Mouse (Mus musculus) liver, embryonic 14.5 days (tissue): ENCODE results near the gene Gck. TPM values are rescaled to one million over a fixed set of nuclear protein-coding genes. Genes with fewer than 3 reads are reported as not detected.

Source experiments
- ATAC-seq: fragments of 200-750 bp; cut with Nextera tagmentation; 2 replicates; pipeline ENCODE4 v1.8.0; 2017; ENCODE audit warnings: moderate number of reproducible peaks, mild to moderate bottlenecking, moderate library complexity; ENCODE audit not compliant: insufficient read depth
- DNase-seq, 3 experiments: peaks; one replicate each; pipeline ENCODE4 v3.0.0-alpha.2; 2012 to 2013; ENCODE audit warnings: low read depth in 3 of 3, low spot score in 3 of 3
- H3K27ac ChIP-seq: fragments of 300-500 bp; sonication (generic); 2 replicates; pipeline ENCODE4 v1.5.1; 2014; ENCODE audit warnings: moderate library complexity, mild to moderate bottlenecking, control low read depth, inconsistent platforms
- H3K27me3 ChIP-seq: fragments of 300-500 bp; sonication (generic); 2 replicates; pipeline ENCODE4 v1.6.1; 2014; ENCODE audit warnings: mild to moderate bottlenecking, low read length, moderate library complexity; ENCODE audit not compliant: control insufficient read depth, insufficient read depth
- H3K36me3 ChIP-seq: fragments of 300-500 bp; sonication (generic); replicated peaks from 2 replicates; pipeline ENCODE4 v1.6.1; 2014; ENCODE audit warnings: low read depth; ENCODE audit not compliant: control insufficient read depth, insufficient read depth
- H3K4me1 ChIP-seq, 2 experiments: fragments of 200-500 bp in 1 of 2; fragments of 300-500 bp in 1 of 2; sonication (generic) in 1 of 2; replicated peaks; 2 replicates each; pipeline ENCODE4 v1.6.1; 2012 to 2014; ENCODE audit warnings: antibody characterized with exemption in 1 of 2, inconsistent platforms in 1 of 2, low read length in 1 of 2; ENCODE audit not compliant: control insufficient read depth in 2 of 2, insufficient read depth in 2 of 2
- H3K4me2 ChIP-seq: fragments of 300-500 bp; sonication (generic); 2 replicates; pipeline ENCODE4 v1.6.1; 2014; ENCODE audit warnings: low read depth, mild to moderate bottlenecking, control low read depth, moderate library complexity
- H3K4me3 ChIP-seq, 2 experiments: fragments of 200-500 bp in 1 of 2; fragments of 300-500 bp in 1 of 2; sonication (generic) in 1 of 2; 2 replicates each; pipeline ENCODE4 v1.5.1; 2012 to 2014; ENCODE audit warnings: low read depth in 2 of 2, low read length in 2 of 2, mild to moderate bottlenecking in 2 of 2, control low read depth in 1 of 2, inconsistent platforms in 1 of 2, moderate library complexity in 1 of 2; ENCODE audit not compliant: insufficient read depth in 1 of 2
- H3K9ac ChIP-seq: fragments of 300-500 bp; sonication (generic); replicated peaks from 2 replicates; pipeline ENCODE4 v1.6.1; 2014; ENCODE audit warnings: mild to moderate bottlenecking, control low read depth, moderate library complexity
- H3K9me3 ChIP-seq: fragments of 300-500 bp; sonication (generic); 2 replicates; pipeline ENCODE4 v1.6.1; 2016; ENCODE audit warnings: low read length, mixed read lengths; ENCODE audit not compliant: control insufficient read depth
- CTCF ChIP-seq: IDR thresholded peaks from 2 replicates; pipeline ENCODE4 v1.5.1; 2016; ENCODE audit warnings: antibody characterized with exemption, low read depth, control low read depth
- EP300 ChIP-seq: IDR thresholded peaks from 2 replicates; pipeline ENCODE4 v1.6.1; 2016; ENCODE audit warnings: antibody characterized with exemption, low read depth
- WGBS: fragments of 180-500 bp; shearing (Covaris S2); extraction: QIAGEN DNeasy Blood & Tissue Kit; methylation state at CpG from one replicate; pipeline ENCODE4 v1.1.7; 2014; ENCODE audit not compliant: insufficient replicate concordance; 5-methylcytosine and 5-hydroxymethylcytosine counted together
- polyA plus RNA-seq, 2 experiments: library from polyadenylated mRNA; depleted of rRNA in 1 of 2; stranded (reverse) in 1 of 2; unstranded in 1 of 2; fragments of >200 nt; fragmentation: Nextera tagmentation in 1 of 2; extraction: Ambion mirVana in 1 of 2; gene quantifications; 2 replicates each; pipeline versions ENCODE4 v1.2.1 to v1.2.3; 2012 to 2014

Gene Gck
- polyA plus RNA-seq, 2 experiments: 0.15 to 0.20 TPM

GRCm38 (mm10) chr11:5990910-5991309 lies 41.0 kb upstream of the Gck start:
- peak; percentile 76 for TF ChIP-seq CTCF
- TF ChIP-seq EP300: no peak
- WGBS: 25% methylated on average over 4 of the region's 4 CpGs
- Histone ChIP-seq H3K4me1 (no peaks in the 10 kb centered on the region), H3K4me3 (no peak overlapping the region), H3K4me2 (no peak overlapping the region), H3K27ac (no peak overlapping the region), H3K9ac (no peak overlapping the region), H3K9me3 (no peaks in the 10 kb centered on the region), H3K27me3 (no peaks in the 10 kb centered on the region), H3K36me3 (no peaks in the 10 kb centered on the region)
- no peak for ATAC-seq
- peak in 2 of 3 experiments; percentile 20 to 24 for DNase-seq

GRCm38 (mm10) chr11:5989954-5990593 lies 40.2 kb upstream of the Gck start:
- no peak overlapping the region for H3K4me3 ChIP-seq
- ATAC-seq (no peak), DNase-seq (no peak)
- no peaks in the 10 kb centered on the region for H3K36me3 ChIP-seq
- no peaks in the 10 kb centered on the region for H3K9me3 ChIP-seq
- H3K4me2 ChIP-seq: no peak overlapping the region
- H3K27me3 ChIP-seq: no peaks in the 10 kb centered on the region
- H3K27ac ChIP-seq: no peak overlapping the region
- TF ChIP-seq EP300 (no peak), CTCF (no peak)
- WGBS: 69% methylated on average over 16 of the region's 16 CpGs
- no peaks in the 10 kb centered on the region for H3K4me1 ChIP-seq
- H3K9ac ChIP-seq: no peak overlapping the region

- Histone ChIP-seq H3K36me3 (no peaks in the 10 kb centered on the region), H3K27me3 (no peaks in the 10 kb centered on the region), H3K9ac (no peak overlapping the region), H3K4me2 (no peak overlapping the region), H3K4me3 (no peak overlapping the region), H3K9me3 (no peaks in the 10 kb centered on the region), H3K27ac (no peak overlapping the region), H3K4me1 (no peaks in the 10 kb centered on the region)
- ATAC-seq (no peak), DNase-seq (no peak)
- 55% methylated on average over 10 of the region's 10 CpGs for WGBS
- TF ChIP-seq EP300 (no peak), CTCF (no peak)
Observed at GRCm38 (mm10) chr11:5988126-5988525, 38.2 kb upstream of the Gck start.

GRCm38 (mm10) chr11:5983629-5984028 lies 33.7 kb upstream of the Gck start:
- Histone ChIP-seq H3K9ac (no peak overlapping the region), H3K36me3 (no peaks in the 10 kb centered on the region), H3K27ac (no peak overlapping the region), H3K9me3 (no peaks in the 10 kb centered on the region), H3K4me1 (no peaks in the 10 kb centered on the region), H3K27me3 (no peaks in the 10 kb centered on the region), H3K4me3 (no peak overlapping the region), H3K4me2 (no peak overlapping the region)
- TF ChIP-seq CTCF: no peak
- no peak for TF ChIP-seq EP300
- no peak for DNase-seq
- WGBS: 70% methylated on average over 5 of the region's 5 CpGs
- ATAC-seq: no peak

DNA sequence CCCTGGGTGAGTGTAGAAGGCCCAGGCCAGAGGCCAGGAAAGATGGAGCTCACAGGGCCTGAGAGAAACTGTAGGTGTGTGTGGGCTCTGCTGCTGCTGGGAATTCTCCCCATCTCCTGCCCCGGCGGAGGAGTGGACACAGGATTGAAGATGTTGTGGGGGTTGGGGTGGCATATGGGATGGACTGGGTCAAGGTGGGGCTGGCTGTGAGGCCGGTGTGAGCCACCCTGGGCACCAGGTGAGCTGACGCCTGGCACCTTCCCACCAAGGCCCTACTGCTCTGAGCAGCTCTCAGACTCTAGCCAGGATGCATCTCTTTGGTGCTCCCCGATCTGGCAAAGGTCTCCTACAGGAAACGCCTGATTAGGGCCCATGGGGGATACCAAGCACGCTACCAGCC lies 31.4 kb upstream of the Gck start:
- no peak for ATAC-seq
- 55% methylated on average over 7 of the region's 7 CpGs for WGBS
- no peak for DNase-seq

More for the DNA sequence above, 31.4 kb upstream of the Gck start:
- Histone ChIP-seq H3K4me2 (no peak overlapping the region), H3K36me3 (no peaks in the 10 kb centered on the region), H3K27me3 (no peaks in the 10 kb centered on the region), H3K4me1 (no peaks in the 10 kb centered on the region), H3K4me3 (no peak overlapping the region), H3K27ac (no peak overlapping the region), H3K9ac (no peak overlapping the region), H3K9me3 (no peaks in the 10 kb centered on the region)
- TF ChIP-seq EP300 (no peak), CTCF (no peak)
